Mouse (Mus musculus): ENCODE data around the gene Ifitm5.

- TF ChIP-seq CTCF (IDR thresholded peaks at IDR 0.05; ENCODE audit: insufficient read depth, low read depth, low read length) (no peak), POLR2A (IDR thresholded peaks at IDR 0.05; ENCODE audit: insufficient read depth, low read depth, low read length) (no peak)
Observed at GRCm38 (mm10) chr7:140954733-140955071, 4.6 kb upstream of the Ifitm5 start.

Measured in olfactory bulb, adult 2 months (tissue).